ENCODE assay signal across 9 mouse cellular contexts in the genomic region with DNA sequence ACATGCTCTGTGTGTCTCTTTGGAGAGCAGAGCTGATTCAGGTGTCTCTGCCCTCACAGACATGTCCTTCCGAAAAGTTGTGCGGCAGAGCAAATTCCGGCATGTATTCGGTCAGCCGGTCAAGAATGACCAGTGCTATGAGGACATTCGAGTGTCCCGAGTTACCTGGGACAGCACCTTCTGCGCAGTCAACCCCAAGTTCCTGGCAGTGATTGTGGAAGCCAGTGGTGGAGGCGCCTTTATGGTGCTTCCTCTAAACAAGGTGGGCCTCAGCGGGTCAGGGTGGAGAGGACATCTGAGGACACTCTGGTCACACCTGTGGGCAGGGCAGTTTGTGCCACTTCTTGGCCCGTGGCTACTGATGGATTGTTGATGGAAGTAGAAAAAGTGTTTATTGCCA. TPM values are rescaled to one million over a fixed set of nuclear protein-coding genes. Genes with fewer than 3 reads are reported as not detected.
DNase-seq lines count a peak whose midpoint lies in the region; ATAC-seq and TF ChIP-seq lines count a peak whose summit lies in the region.
"Had no signal": no experiment of that assay in that cellular context is flagged by ENCODE, and none has a peak within 500 bp of the region (broad histone marks: within the 10 kb centered on the region; RNA-seq: fewer than 3 reads in every experiment).

No protein-coding gene starts in this region.

- H3K27me3 ChIP-seq in heart, embryonic 12.5 days (replicated peaks): no peaks in the 10 kb centered on the region
- no peaks in the 10 kb centered on the region for H3K27me3 ChIP-seq in heart, embryonic 15.5 days
- no peaks in the 10 kb centered on the region for H3K27me3 ChIP-seq in liver, embryonic 16.5 days (ENCODE audit: control insufficient read depth, insufficient read depth, low read depth, low read length)

- ATAC-seq in heart, embryonic 12.5 days (ENCODE audit: insufficient number of reproducible peaks, low FRiP score): no peak
- ATAC-seq in heart, embryonic 15.5 days (replicated peaks; ENCODE audit: insufficient number of reproducible peaks, insufficient read depth, low FRiP score, low read depth): no peak
- no peak for ATAC-seq in liver, embryonic 16.5 days (ENCODE audit: low read depth)

- H3K9me3 ChIP-seq in heart, embryonic 12.5 days (replicated peaks): 0 out of 2 replicates have a peak, but pooled peaks cover 5% of the 10 kb centered on the region
- H3K9me3 ChIP-seq in ES-E14 (ENCODE audit: control insufficient read depth, insufficient read depth, low read depth, low read length): no peaks in the 10 kb centered on the region
- H3K9me3 ChIP-seq in heart, embryonic 15.5 days (replicated peaks): no peaks in the 10 kb centered on the region
- H3K9me3 ChIP-seq in liver, embryonic 16.5 days (replicated peaks; ENCODE audit: control insufficient read depth, low read length): no peaks in the 10 kb centered on the region; the same call in 1 of the 2 replicates

- WGBS in heart, embryonic 12.5 days: 84% methylated on average over 11 of the region's 11 CpGs
- WGBS in heart, embryonic 15.5 days: 80% methylated on average over 11 of the region's 11 CpGs
- 68% methylated on average over 11 of the region's 11 CpGs for WGBS in liver, embryonic 16.5 days (ENCODE audit: insufficient replicate concordance)

- peak overlapping the region; percentile 97 for H3K4me3 ChIP-seq in heart, embryonic 12.5 days
- peak overlapping the region; percentile 85 to 86 for H3K4me3 ChIP-seq in ES-E14 (ENCODE audit: insufficient read depth in 1 of 2, low read depth in 1 of 2, low read length in 2 of 2, poor library complexity in 1 of 2, severe bottlenecking in 1 of 2)
- peak overlapping the region; percentile 94 for H3K4me3 ChIP-seq in heart, embryonic 15.5 days
- H3K4me3 ChIP-seq in liver, embryonic 16.5 days (ENCODE audit: low read depth, low read length): peak overlapping the region; percentile 88

- peak overlapping the region; percentile 97 for H3K9ac ChIP-seq in heart, embryonic 12.5 days
- peak overlapping the region; percentile 86; the same call in 1 of the 2 replicates for H3K9ac ChIP-seq in ES-E14 (ENCODE audit: insufficient read depth, low read depth, low read length, poor library complexity, severe bottlenecking)
- peak overlapping the region; percentile 96 for H3K9ac ChIP-seq in heart, embryonic 15.5 days
- peak overlapping the region; percentile 92 for H3K9ac ChIP-seq in liver, embryonic 16.5 days (ENCODE audit: low read depth, low read length)

- DNase-seq in heart, postnatal 4 days: no peak
- no peak for DNase-seq in ES-E14 (ENCODE audit: low read depth, low spot score)
- no peak for DNase-seq in natural killer cell, adult 2 months (ENCODE audit: low spot score in 2 of 2)
- DNase-seq in layer of hippocampus, adult 9-10 months (ENCODE audit: low spot score): no peak
- no peak for DNase-seq in MN1 (ENCODE audit: low spot score)
- DNase-seq: right cerebral cortex, postnatal 14 days had no signal

- H3K27ac ChIP-seq in heart, embryonic 12.5 days (ENCODE audit: poor library complexity, severe bottlenecking): no peak overlapping the region
- no peak overlapping the region for H3K27ac ChIP-seq in ES-E14 (ENCODE audit: insufficient read depth, low read depth, low read length, poor library complexity, severe bottlenecking)
- H3K27ac ChIP-seq in heart, embryonic 15.5 days: peak overlapping the region; percentile 83
- H3K27ac ChIP-seq in liver, embryonic 16.5 days (ENCODE audit: low read length): no peak overlapping the region

- peaks cover 41% of the 10 kb centered on the region for H3K36me3 ChIP-seq in heart, embryonic 12.5 days
- H3K36me3 ChIP-seq in ES-E14 (ENCODE audit: control insufficient read depth, insufficient read depth, low read length, poor library complexity, severe bottlenecking): peaks cover 25% of the 10 kb centered on the region
- peaks cover 21% of the 10 kb centered on the region for H3K36me3 ChIP-seq in heart, embryonic 15.5 days
- no peaks in the 10 kb centered on the region for H3K36me3 ChIP-seq in liver, embryonic 16.5 days (ENCODE audit: control insufficient read depth, insufficient read depth)

- peaks cover 49% of the 10 kb centered on the region for H3K4me1 ChIP-seq in heart, embryonic 12.5 days (replicated peaks)
- H3K4me1 ChIP-seq in ES-E14 (ENCODE audit: control insufficient read depth in 2 of 2, insufficient read depth in 2 of 2, low read length in 2 of 2, poor library complexity in 1 of 2): peaks cover 3 to 48% of the 10 kb centered on the region in 2 experiments
- peaks cover 44% of the 10 kb centered on the region for H3K4me1 ChIP-seq in heart, embryonic 15.5 days (replicated peaks)
- H3K4me1 ChIP-seq in liver, embryonic 16.5 days (ENCODE audit: control insufficient read depth, low read depth, low read length): peaks cover 23% of the 10 kb centered on the region

- in situ Hi-C loops in ES-E14 (cut with MboI; ENCODE audit: low sequenced_read_pairs in 2 of 2, unreplicated experiment in 2 of 2): no loop called here

- H3K4me2 ChIP-seq in heart, embryonic 12.5 days: peak overlapping the region; percentile 88
- H3K4me2 ChIP-seq in heart, embryonic 15.5 days: peak overlapping the region; percentile 81
- H3K4me2 ChIP-seq in liver, embryonic 16.5 days (ENCODE audit: low read depth, low read length): peak overlapping the region; percentile 75

TF ChIP-seq in ES-E14, 5 proteins besides CTCF, POLR2A, EP300 and RAD21:
- TF ChIP-seq HCFC1 (IDR thresholded peaks at IDR 0.05; ENCODE audit: borderline replicate concordance, insufficient read depth, low read length) (no peak), ZC3H11A (IDR thresholded peaks at IDR 0.05; ENCODE audit: borderline replicate concordance, low read depth, low read length) (no peak), CHD2 (IDR thresholded peaks at IDR 0.05; ENCODE audit: low read depth, low read length) (no peak), MAFK (IDR thresholded peaks at IDR 0.05; ENCODE audit: insufficient read depth, low read depth, low read length) (no peak)

RNA-seq across cellular contexts. Expression of gene Coro1b, which starts 0.9 kb away (rescaled TPM):
- 115 and 122 TPM in 2 replicates for polyA plus RNA-seq in heart, embryonic 12.5 days (2016; fragmentation: Nextera tagmentation; extraction: Ambion mirVana)
- total RNA-seq in heart, postnatal 4 days (2021): 10 to 100 TPM; 74.6 to 74.8 TPM
- 73.8 and 85.3 TPM in 2 replicates for total RNA-seq in ES-E14 (2012; rRNA removed)
- polyA plus RNA-seq in heart, embryonic 15.5 days (2015; fragmentation: Nextera tagmentation; extraction: Ambion mirVana): 114 and 137 TPM in 2 replicates
- polyA plus RNA-seq in liver, embryonic 16.5 days (2015; fragmentation: Nextera tagmentation; extraction: Ambion mirVana): 72.4 and 74.8 TPM in 2 replicates

RNA-seq across cellular contexts. Expression of gene Ptprcap, which starts 4.1 kb away (rescaled TPM):
- polyA plus RNA-seq in heart, embryonic 12.5 days (2016; fragmentation: Nextera tagmentation; extraction: Ambion mirVana): 0.73 and 1.1 TPM in 2 replicates
- total RNA-seq in heart, postnatal 4 days (2021): 1 to 10 TPM; 2.0 to 2.2 TPM
- total RNA-seq in ES-E14 (2012; rRNA removed): 9.5 and 15.1 TPM in 2 replicates
- polyA plus RNA-seq in heart, embryonic 15.5 days (2015; fragmentation: Nextera tagmentation; extraction: Ambion mirVana): 3.6 and 33.8 TPM in 2 replicates
- 17.6 and 17.9 TPM in 2 replicates for polyA plus RNA-seq in liver, embryonic 16.5 days (2015; fragmentation: Nextera tagmentation; extraction: Ambion mirVana)

RNA-seq across cellular contexts. Expression of gene Cabp4, which starts 5.5 kb away (rescaled TPM):
- 0.13 TPM in 1 of 2 replicates, not detected in the other for polyA plus RNA-seq in heart, embryonic 12.5 days (2016; fragmentation: Nextera tagmentation; extraction: Ambion mirVana)
- total RNA-seq in heart, postnatal 4 days (2021): under 1 TPM in 1 of 2 experiments, not detected in 1; 0.18 TPM
- total RNA-seq in ES-E14 (2012; rRNA removed): 1.3 and 1.8 TPM in 2 replicates
- not detected in 2 replicates for polyA plus RNA-seq in heart, embryonic 15.5 days (2015; fragmentation: Nextera tagmentation; extraction: Ambion mirVana)
- 0.18 and 0.20 TPM in 2 replicates for polyA plus RNA-seq in liver, embryonic 16.5 days (2015; fragmentation: Nextera tagmentation; extraction: Ambion mirVana)

RNA-seq across cellular contexts. Expression of gene Gpr152, which starts 9.7 kb away (rescaled TPM):
- polyA plus RNA-seq in heart, embryonic 12.5 days (2016; fragmentation: Nextera tagmentation; extraction: Ambion mirVana): not detected in 2 replicates
- total RNA-seq in heart, postnatal 4 days (2021): under 1 TPM in 1 of 2 experiments, not detected in 1; 0.07 TPM
- 0.13 and 0.26 TPM in 2 replicates for total RNA-seq in ES-E14 (2012; rRNA removed)
- polyA plus RNA-seq in heart, embryonic 15.5 days (2015; fragmentation: Nextera tagmentation; extraction: Ambion mirVana): 0.04 TPM in 1 of 2 replicates, not detected in the other
- 0.02 TPM in 1 of 2 replicates, not detected in the other for polyA plus RNA-seq in liver, embryonic 16.5 days (2015; fragmentation: Nextera tagmentation; extraction: Ambion mirVana)

RNA-seq across cellular contexts. Expression of gene Rps6kb2, which starts 13.9 kb away (rescaled TPM):
- polyA plus RNA-seq in heart, embryonic 12.5 days (2016; fragmentation: Nextera tagmentation; extraction: Ambion mirVana): 52.9 and 55.7 TPM in 2 replicates
- 10 to 100 TPM; 26.0 to 26.3 TPM for total RNA-seq in heart, postnatal 4 days (2021)
- total RNA-seq in ES-E14 (2012; rRNA removed): 19.7 and 26.6 TPM in 2 replicates
- polyA plus RNA-seq in heart, embryonic 15.5 days (2015; fragmentation: Nextera tagmentation; extraction: Ambion mirVana): 42.2 and 46.1 TPM in 2 replicates
- polyA plus RNA-seq in liver, embryonic 16.5 days (2015; fragmentation: Nextera tagmentation; extraction: Ambion mirVana): 29.4 and 31.9 TPM in 2 replicates
